Mouse (Mus musculus): ENCODE data around the gene Zcchc18.

GRCm38 (mm10) chrX:137031726-137032125, 38.8 kb downstream of the Zcchc18 start:
- no peak for TF ChIP-seq CTCF (IDR thresholded peaks at IDR 0.05; ENCODE audit: extremely low read depth, insufficient read depth, low read length)
- TF ChIP-seq POLR2A (IDR thresholded peaks at IDR 0.05; ENCODE audit: extremely low read depth, insufficient read depth, low read length), result no peak
